Mouse (Mus musculus) bone marrow macrophage, adult 2 months (primary cell): ENCODE data around the gene Negr1. TPM values are rescaled to one million over a fixed set of nuclear protein-coding genes. Genes with fewer than 3 reads are reported as not detected.
"Not testable (repeated sequence)": the region's sequence is repeated elsewhere in the genome, so short reads cannot be mapped to it uniquely, and the experiment has no call there.

Experiments
- H3K27ac ChIP-seq: 2 replicates; pipeline ENCODE4 v1.5.1; 2012; ENCODE audit warnings: low read depth, low read length; ENCODE audit not compliant: insufficient read depth
- H3K4me1 ChIP-seq: 2 replicates; pipeline ENCODE4 v1.6.1; 2012; ENCODE audit warnings: low read length; ENCODE audit not compliant: control insufficient read depth, insufficient read depth
- H3K4me3 ChIP-seq: 2 replicates; pipeline ENCODE4 v1.5.1; 2012; ENCODE audit warnings: mild to moderate bottlenecking, low read length, moderate library complexity; ENCODE audit not compliant: insufficient read depth
- CTCF ChIP-seq: IDR thresholded peaks from 2 replicates; pipeline ENCODE4 v1.5.1; 2012; ENCODE audit warnings: low read depth, mild to moderate bottlenecking, low read length, moderate library complexity
- POLR2A ChIP-seq: IDR thresholded peaks from 2 replicates; pipeline ENCODE4 v1.6.1; 2012; ENCODE audit warnings: mild to moderate bottlenecking, low read depth, low read length, borderline replicate concordance
- polyA plus RNA-seq: library from polyadenylated mRNA; stranded (reverse); fragments of >200 nt; gene quantifications from 2 replicates; pipeline ENCODE4 v1.2.4, GENCODE M21; 2012; ENCODE audit not compliant: missing spikeins, insufficient read depth, insufficient read length

Negr1 gene
- polyA plus RNA-seq, 1 experiment = not detected

DNA sequence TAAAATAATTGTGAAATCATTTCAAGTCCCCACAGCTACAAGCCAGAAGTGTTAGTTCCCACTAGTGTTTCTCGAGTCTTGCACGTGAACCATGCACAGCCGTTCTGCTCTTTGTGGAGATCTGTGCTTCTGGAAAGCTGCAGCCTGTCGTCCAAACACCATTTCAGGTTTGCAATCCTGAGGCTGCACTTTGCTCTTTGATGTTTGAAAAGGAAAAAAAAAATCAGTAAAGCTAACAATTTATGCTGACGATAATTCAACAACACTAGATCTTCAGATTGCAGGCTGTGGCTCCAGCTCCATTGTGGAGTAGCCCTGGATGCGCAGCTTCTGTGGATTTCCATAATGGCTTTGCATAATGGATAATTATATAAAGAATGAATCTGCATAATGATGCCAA lies 463.0 kb downstream of the Negr1 start:
- H3K4me3 ChIP-seq = no peak overlapping the region
- TF ChIP-seq POLR2A = no peak
- no peak for TF ChIP-seq CTCF
- no peak overlapping the region for H3K27ac ChIP-seq
- no peaks in the 10 kb centered on the region for H3K4me1 ChIP-seq

DNA sequence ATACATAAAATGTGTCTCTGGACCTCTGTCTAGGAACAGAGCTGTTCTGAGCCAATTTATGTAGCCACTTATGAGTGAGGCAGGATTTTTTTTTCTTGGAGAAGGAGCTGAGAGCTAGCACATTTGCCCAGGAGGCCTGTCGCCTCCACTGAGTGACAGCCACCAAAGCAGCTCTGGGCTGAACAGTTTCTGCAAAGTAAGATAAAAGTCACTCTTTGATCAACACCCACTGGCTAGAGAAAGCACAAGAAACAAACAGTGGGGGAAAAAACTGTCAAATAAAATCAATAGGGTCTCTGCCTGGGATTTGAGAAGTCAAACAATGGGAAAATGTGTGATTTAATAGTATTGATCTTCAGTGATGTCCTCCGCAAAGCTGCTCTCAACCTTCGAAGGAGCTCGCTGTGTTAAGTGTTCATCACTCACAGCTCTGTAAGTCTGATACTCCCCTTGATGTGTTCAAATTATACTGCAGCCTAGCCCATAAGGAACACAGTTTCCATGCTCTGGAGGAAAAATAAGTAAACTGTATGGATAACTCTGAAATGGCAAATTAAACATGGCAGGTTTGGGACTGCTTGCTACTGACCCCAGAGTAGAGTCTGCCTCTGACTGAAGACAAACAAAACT lies 470.0 kb downstream of the Negr1 start:
- TF ChIP-seq CTCF (no peak), POLR2A (no peak)
- Histone ChIP-seq H3K27ac (no peak overlapping the region), H3K4me1 (no peaks in the 10 kb centered on the region), H3K4me3 (no peak overlapping the region)

DNA sequence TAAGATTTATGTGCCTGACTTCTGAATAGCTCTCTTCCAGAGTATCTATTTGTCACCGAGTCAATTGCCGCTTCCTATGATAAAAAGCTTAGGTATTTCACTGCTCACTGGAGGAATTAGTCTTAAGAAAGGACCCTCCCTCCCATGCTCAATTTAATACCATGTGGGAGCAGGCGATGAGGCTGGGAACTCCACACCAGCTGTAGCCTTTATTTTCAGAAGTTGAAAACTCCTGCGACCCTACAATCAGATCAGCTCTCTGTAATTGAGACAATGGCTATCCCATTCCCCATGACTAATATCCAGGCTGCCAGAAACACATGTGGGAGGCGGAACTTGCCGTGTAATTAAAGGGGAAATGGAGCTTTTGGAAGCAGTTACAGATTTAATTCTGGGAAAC lies 474.4 kb downstream of the Negr1 start:
- Histone ChIP-seq H3K27ac (no peak overlapping the region), H3K4me1 (no peaks in the 10 kb centered on the region), H3K4me3 (no peak overlapping the region)
- TF ChIP-seq CTCF (no peak), POLR2A (no peak)

DNA sequence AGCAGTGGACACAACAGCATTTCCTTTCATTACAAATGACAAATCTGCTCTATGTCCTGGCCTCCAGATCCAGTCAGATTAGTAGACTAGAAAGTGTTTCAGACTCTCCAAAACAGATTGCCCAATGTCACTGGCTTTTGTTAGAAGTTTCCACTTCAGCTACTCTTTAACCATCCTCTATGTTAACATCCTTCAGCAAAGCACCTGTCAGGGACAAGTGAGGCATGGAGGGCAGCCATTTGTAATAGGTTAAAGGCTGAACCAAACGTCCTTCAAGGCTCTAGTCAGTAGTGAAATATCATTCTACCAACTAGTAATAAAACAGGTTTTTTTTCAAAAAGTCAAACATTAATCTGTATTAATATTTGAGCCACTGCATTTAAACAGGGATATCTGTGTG lies 475.0 kb downstream of the Negr1 start:
- no peak overlapping the region for H3K27ac ChIP-seq
- H3K4me3 ChIP-seq = no peak overlapping the region
- TF ChIP-seq CTCF (no peak), POLR2A (no peak)
- no peaks in the 10 kb centered on the region for H3K4me1 ChIP-seq

DNA sequence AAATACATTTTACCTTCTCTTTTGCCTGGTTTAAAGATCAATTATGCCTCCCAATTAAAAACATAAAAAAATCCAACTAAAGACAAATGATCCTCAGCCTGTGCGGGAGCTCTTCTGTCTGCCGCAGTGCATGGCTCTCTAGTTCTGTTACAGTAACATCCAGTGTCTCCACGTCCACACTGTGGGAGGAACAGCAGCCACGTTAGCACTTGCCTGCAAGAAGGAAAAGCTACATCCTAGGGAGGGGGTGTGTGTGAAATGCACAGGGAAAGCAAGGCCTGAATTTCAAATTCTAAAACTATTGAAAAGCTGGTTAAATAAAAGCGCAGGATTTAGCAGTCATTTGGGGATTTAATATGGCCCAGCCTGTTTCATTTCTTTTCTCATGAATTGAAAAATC lies 479.0 kb downstream of the Negr1 start:
- Histone ChIP-seq H3K27ac (no peak overlapping the region), H3K4me3 (no peak overlapping the region), H3K4me1 (no peaks in the 10 kb centered on the region)
- TF ChIP-seq POLR2A (no peak), CTCF (no peak)

DNA sequence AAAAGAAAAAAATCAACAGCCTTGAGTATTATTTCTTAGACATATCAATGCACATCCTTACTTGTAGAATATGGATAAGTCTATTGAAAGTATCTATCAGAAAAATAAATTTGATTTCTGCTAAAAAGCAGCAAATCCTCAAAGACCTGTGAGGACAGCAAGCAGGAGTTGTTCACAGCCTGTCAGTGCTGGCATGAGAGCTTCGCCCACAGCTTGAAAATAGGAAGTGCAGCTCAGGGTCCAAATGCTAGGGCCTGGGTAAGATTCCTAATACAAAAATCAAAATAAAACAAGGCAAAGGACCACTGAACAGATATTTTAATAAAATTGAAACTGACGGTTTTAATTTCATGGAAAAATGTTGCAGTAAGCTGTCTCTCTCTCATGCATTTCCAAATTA lies 483.0 kb downstream of the Negr1 start:
- H3K27ac ChIP-seq = no peak overlapping the region
- TF ChIP-seq POLR2A = no peak
- no peak for TF ChIP-seq CTCF
- no peaks in the 10 kb centered on the region for H3K4me1 ChIP-seq
- H3K4me3 ChIP-seq = no peak overlapping the region

DNA sequence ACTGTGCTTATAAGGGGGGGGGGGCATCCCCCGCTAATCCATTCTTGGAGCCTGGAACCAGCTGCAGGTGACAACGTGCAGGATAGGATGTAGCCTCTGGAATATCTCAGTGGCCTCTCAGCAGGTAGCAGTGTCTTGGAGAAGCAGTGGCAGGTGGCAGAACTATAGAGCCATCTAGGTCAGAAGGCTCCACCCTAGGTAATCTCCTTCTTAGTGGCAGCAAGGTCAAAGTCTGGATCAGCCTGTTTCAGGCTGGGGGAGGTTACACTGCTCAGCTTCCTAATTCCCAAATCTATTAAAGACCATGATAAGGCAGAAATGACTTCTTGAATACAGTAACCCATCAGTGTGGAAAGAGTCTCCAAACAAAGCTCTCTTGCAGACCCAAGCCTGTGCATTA lies 502.8 kb downstream of the Negr1 start:
- not testable (repeated sequence) for H3K4me3 ChIP-seq, H3K4me1 ChIP-seq, H3K27ac ChIP-seq

DNA sequence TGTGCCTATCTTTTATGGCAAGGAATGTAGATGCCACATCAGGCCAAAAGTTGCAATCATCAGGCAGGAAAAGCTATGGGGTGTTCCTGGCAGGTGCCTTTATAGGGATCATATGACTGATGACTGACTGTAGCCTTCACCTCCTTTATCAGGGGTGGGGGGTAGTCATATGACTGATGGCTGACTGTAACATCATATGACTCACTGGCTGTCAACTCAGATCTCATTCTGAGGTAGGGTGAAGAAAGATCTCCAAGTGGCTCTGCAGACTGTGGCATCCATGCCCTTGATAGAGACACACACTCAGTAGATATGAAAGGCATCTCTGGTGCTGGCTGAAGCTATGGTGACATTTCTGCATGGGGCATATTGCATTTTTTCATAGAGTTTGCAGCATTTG lies 504.7 kb downstream of the Negr1 start:
- H3K4me3 ChIP-seq = no peak overlapping the region
- H3K4me1 ChIP-seq = no peaks in the 10 kb centered on the region
- TF ChIP-seq CTCF (no peak), POLR2A (no peak)
- H3K27ac ChIP-seq = no peak overlapping the region

DNA sequence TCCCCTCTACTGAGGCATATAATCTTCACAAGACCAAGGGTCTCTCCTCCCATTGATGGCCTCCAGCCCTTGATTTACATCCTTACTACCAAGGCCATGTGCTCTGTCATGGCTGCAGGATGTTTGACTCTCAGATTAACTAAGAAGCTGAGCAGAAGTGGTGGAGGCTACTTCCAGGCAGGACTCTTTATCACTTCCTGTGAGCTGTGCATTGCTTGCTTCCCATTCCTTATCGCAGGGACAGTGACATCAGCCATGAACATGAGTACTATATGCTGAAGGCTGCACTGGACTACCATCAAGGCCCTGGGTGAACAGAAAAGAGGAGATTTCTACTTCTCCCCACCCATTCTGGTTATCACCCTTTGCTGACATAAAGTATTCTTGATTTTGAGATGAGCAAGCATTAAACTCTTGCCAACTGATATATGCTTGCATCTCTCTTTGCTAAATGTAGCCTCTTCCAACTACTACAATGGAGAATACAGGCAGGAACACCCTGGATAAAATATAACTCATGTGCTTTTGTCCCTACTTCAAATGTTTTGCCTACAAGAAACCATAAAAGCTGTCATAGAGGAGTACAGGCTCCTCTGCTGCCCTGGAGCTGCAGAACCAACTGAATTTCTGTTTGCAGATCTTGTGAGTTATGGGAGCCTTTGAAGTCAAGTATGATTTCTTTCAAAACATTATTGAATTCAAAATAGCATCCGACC lies 517.8 kb downstream of the Negr1 start:
- Histone ChIP-seq H3K27ac (no peak overlapping the region), H3K4me3 (no peak overlapping the region), H3K4me1 (no peaks in the 10 kb centered on the region)
- TF ChIP-seq POLR2A (no peak), CTCF (no peak)

DNA sequence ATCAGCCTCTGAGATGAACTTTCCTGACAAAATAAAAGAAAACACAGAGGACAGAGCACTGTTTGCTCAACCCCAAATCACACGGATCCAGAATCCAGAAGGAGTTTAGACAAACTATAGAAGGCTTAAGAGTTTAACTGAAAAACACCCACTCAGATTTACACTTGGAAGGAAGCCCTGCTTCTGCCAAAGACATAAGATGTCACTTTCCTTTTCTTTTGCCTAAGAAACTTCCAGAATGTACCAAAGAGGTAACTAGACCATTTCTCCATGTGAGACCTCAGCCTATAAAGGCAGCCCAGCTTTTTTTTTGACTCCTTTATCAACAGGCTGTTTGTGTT lies 518.3 kb downstream of the Negr1 start:
- Histone ChIP-seq H3K4me1 (no peaks in the 10 kb centered on the region), H3K27ac (no peak overlapping the region), H3K4me3 (no peak overlapping the region)
- TF ChIP-seq CTCF = no peak
- TF ChIP-seq POLR2A = no peak

DNA sequence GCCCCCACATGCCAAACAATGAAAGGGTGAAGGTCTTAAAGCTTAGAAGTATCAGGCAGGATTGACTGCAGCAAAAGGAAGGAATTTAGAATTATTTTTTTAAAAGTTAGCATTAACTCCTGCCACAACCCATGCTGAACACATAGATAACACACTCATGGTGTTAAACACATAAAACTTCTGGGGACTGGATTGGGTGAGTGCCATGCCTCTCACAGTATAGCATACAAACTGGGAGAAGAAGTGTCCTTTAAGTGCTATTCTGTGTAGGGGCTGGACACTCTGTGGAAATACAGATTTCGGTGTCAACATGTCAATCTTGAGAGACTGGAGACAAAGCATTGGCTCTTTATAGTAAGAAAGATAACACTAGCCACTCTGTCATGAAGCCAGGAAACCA lies 519.0 kb downstream of the Negr1 start:
- no peaks in the 10 kb centered on the region for H3K4me1 ChIP-seq
- H3K4me3 ChIP-seq = no peak overlapping the region
- TF ChIP-seq CTCF (no peak), POLR2A (no peak)
- no peak overlapping the region for H3K27ac ChIP-seq
